Mouse (Mus musculus) ES-E14 (cell line): ENCODE measurements around the gene Gpr35.

Experiments used
- CHD2 ChIP-seq: IDR thresholded peaks from 2 replicates; pipeline ENCODE4 v1.6.1; 2014; ENCODE audit warnings: mild to moderate bottlenecking, low read depth, low read length, inconsistent platforms
- HCFC1 ChIP-seq: IDR thresholded peaks from 2 replicates; pipeline ENCODE4 v1.6.1; 2012; ENCODE audit warnings: low read length, inconsistent platforms, borderline replicate concordance; ENCODE audit not compliant: insufficient read depth
- MAFK ChIP-seq: IDR thresholded peaks from 2 replicates; pipeline ENCODE4 v1.6.1; 2014; ENCODE audit warnings: mild to moderate bottlenecking, low read depth, low read length, inconsistent platforms; ENCODE audit not compliant: insufficient read depth
- ZC3H11A ChIP-seq: IDR thresholded peaks from 2 replicates; pipeline ENCODE4 v1.6.1; 2012; ENCODE audit warnings: low read depth, mild to moderate bottlenecking, inconsistent platforms, low read length, borderline replicate concordance
- ZNF384 ChIP-seq: IDR thresholded peaks from 2 replicates; pipeline ENCODE4 v1.6.1; 2012; ENCODE audit warnings: low read depth, low read length, inconsistent platforms

- TF ChIP-seq CHD2 (no peak), HCFC1 (no peak), ZC3H11A (no peak), ZNF384 (no peak), MAFK (no peak)
Measured at GRCm38 (mm10) chr1:93006061-93006460, 55.4 kb downstream of the Gpr35 start, which contains the start of gene Aqp12.
